Mouse (Mus musculus) heart, embryonic 16.5 days (tissue): ENCODE measurements at regions not wholly inside any gene's neighbourhood (a gene's known extent, or its start where the extent isn't known, plus 50 kb on each side); places are given as distances from the start of the nearest gene placed in this dataset.

Experiments
- ATAC-seq: fragments of 200-750 bp; cut with Nextera tagmentation; replicated peaks from 2 replicates; pipeline ENCODE4 v1.8.0; 2017; ENCODE audit warnings: moderate number of reproducible peaks; ENCODE audit not compliant: insufficient read depth, low FRiP score; ENCODE audit errors: extremely low read depth
- H3K27ac ChIP-seq: fragments of 300-500 bp; sonication (generic); 2 replicates; pipeline ENCODE4 v1.5.1; 2014; ENCODE audit warnings: mild to moderate bottlenecking, low read length, control low read depth, moderate library complexity
- H3K27me3 ChIP-seq: fragments of 300-500 bp; sonication (generic); 2 replicates; pipeline ENCODE4 v1.6.1; 2014; ENCODE audit warnings: low read length, mixed read lengths; ENCODE audit not compliant: control insufficient read depth, insufficient read depth
- H3K36me3 ChIP-seq: fragments of 300-500 bp; sonication (generic); 2 replicates; pipeline ENCODE4 v1.6.1; 2014; ENCODE audit not compliant: control insufficient read depth, insufficient read depth
- H3K4me1 ChIP-seq: fragments of 300-500 bp; sonication (generic); 2 replicates; pipeline ENCODE4 v1.6.1; 2014; ENCODE audit warnings: low read length, mixed read lengths; ENCODE audit not compliant: control insufficient read depth, insufficient read depth
- H3K4me2 ChIP-seq: fragments of 300-500 bp; sonication (generic); 2 replicates; pipeline ENCODE4 v1.6.1; 2014; ENCODE audit warnings: low read depth, mild to moderate bottlenecking, control low read depth, low read length
- H3K4me3 ChIP-seq: fragments of 300-500 bp; sonication (generic); 2 replicates; pipeline ENCODE4 v1.5.1; 2014; ENCODE audit warnings: mild to moderate bottlenecking, control low read depth, low read length
- H3K9ac ChIP-seq: fragments of 300-500 bp; sonication (generic); 2 replicates; pipeline ENCODE4 v1.6.1; 2014; ENCODE audit warnings: low read length, control low read depth
- H3K9me3 ChIP-seq: fragments of 300-500 bp; sonication (generic); replicated peaks from 2 replicates; pipeline ENCODE4 v1.6.1; 2016; ENCODE audit warnings: low read length; ENCODE audit not compliant: control insufficient read depth
- WGBS: fragments of 180-500 bp; shearing (Covaris S2); extraction: QIAGEN DNeasy Blood & Tissue Kit; methylation state at CpG from one replicate; pipeline ENCODE4 v1.1.7; 2014; 5-methylcytosine and 5-hydroxymethylcytosine counted together

GRCm38 (mm10) chr4:54552864-54553618, 391.8 kb upstream of the Zfp462 start:
- Histone ChIP-seq H3K9ac (no peak overlapping the region), H3K4me2 (no peak overlapping the region), H3K9me3 (no peaks in the 10 kb centered on the region), H3K27ac (no peak overlapping the region), H3K27me3 (no peaks in the 10 kb centered on the region), H3K4me3 (no peak overlapping the region), H3K4me1 (no peaks in the 10 kb centered on the region), H3K36me3 (no peaks in the 10 kb centered on the region)
- WGBS, result 74% methylated on average over 7 of the region's 7 CpGs
- ATAC-seq, result no peak

GRCm38 (mm10) chr4:54563075-54563474, 381.8 kb upstream of the Zfp462 start:
- H3K36me3 ChIP-seq, result no peaks in the 10 kb centered on the region
- no peaks in the 10 kb centered on the region for H3K27me3 ChIP-seq
- ATAC-seq, result no peak
- no peak overlapping the region for H3K27ac ChIP-seq
- no peak overlapping the region for H3K9ac ChIP-seq
- H3K4me2 ChIP-seq, result no peak overlapping the region
- H3K4me1 ChIP-seq, result no peaks in the 10 kb centered on the region
- 94% methylated on average over 1 of the region's 1 CpGs for WGBS
- no peaks in the 10 kb centered on the region for H3K9me3 ChIP-seq
- no peak overlapping the region for H3K4me3 ChIP-seq

- no peak overlapping the region for H3K4me2 ChIP-seq
- H3K4me1 ChIP-seq, result no peaks in the 10 kb centered on the region
- no peaks in the 10 kb centered on the region for H3K27me3 ChIP-seq
- no peaks in the 10 kb centered on the region for H3K36me3 ChIP-seq
- no peak overlapping the region for H3K9ac ChIP-seq
- ATAC-seq, result no peak
- H3K27ac ChIP-seq, result no peak overlapping the region
- H3K4me3 ChIP-seq, result no peak overlapping the region
- no peaks in the 10 kb centered on the region for H3K9me3 ChIP-seq
These were observed 371.7 kb upstream of the Zfp462 start for GRCm38 (mm10) chr4:54573185-54573584.

GRCm38 (mm10) chr4:54587197-54587596, 357.7 kb upstream of the Zfp462 start:
- Histone ChIP-seq H3K36me3 (no peaks in the 10 kb centered on the region), H3K27ac (no peak overlapping the region), H3K9me3 (no peaks in the 10 kb centered on the region), H3K4me3 (no peak overlapping the region), H3K4me2 (no peak overlapping the region), H3K27me3 (no peaks in the 10 kb centered on the region), H3K4me1 (no peaks in the 10 kb centered on the region), H3K9ac (no peak overlapping the region)
- ATAC-seq, result no peak
- 73% methylated on average over 6 of the region's 6 CpGs for WGBS

- Histone ChIP-seq H3K9me3 (no peaks in the 10 kb centered on the region), H3K4me1 (no peaks in the 10 kb centered on the region), H3K4me3 (no peak overlapping the region), H3K36me3 (no peaks in the 10 kb centered on the region), H3K9ac (no peak overlapping the region), H3K4me2 (no peak overlapping the region), H3K27ac (no peak overlapping the region), H3K27me3 (no peaks in the 10 kb centered on the region)
- no peak for ATAC-seq
- WGBS, result 63% methylated on average over 6 of the region's 6 CpGs
These were observed 356.1 kb upstream of the Zfp462 start for GRCm38 (mm10) chr4:54588704-54589103.

- WGBS, result 72% methylated on average over 15 of the region's 15 CpGs
- H3K4me2 ChIP-seq, result no peak overlapping the region
- no peaks in the 10 kb centered on the region for H3K36me3 ChIP-seq
- ATAC-seq, result no peak
- no peak overlapping the region for H3K4me3 ChIP-seq
- H3K27me3 ChIP-seq, result no peaks in the 10 kb centered on the region
- H3K27ac ChIP-seq, result no peak overlapping the region
- H3K4me1 ChIP-seq, result no peaks in the 10 kb centered on the region
- H3K9ac ChIP-seq, result no peak overlapping the region
- no peaks in the 10 kb centered on the region for H3K9me3 ChIP-seq
These were observed 343.0 kb upstream of the Zfp462 start for GRCm38 (mm10) chr4:54601671-54602512.

- H3K4me3 ChIP-seq, result no peak overlapping the region
- WGBS, result 77% methylated on average over 6 of the region's 6 CpGs
- no peaks in the 10 kb centered on the region for H3K36me3 ChIP-seq
- ATAC-seq, result no peak
- no peak overlapping the region for H3K9ac ChIP-seq
- no peak overlapping the region for H3K27ac ChIP-seq
- no peaks in the 10 kb centered on the region for H3K9me3 ChIP-seq
- H3K4me1 ChIP-seq, result no peaks in the 10 kb centered on the region
- no peaks in the 10 kb centered on the region for H3K27me3 ChIP-seq
- H3K4me2 ChIP-seq, result no peak overlapping the region
These were observed 342.2 kb upstream of the Zfp462 start for GRCm38 (mm10) chr4:54602513-54603205.

- ATAC-seq, result no peak
- H3K27me3 ChIP-seq, result no peaks in the 10 kb centered on the region
- no peak overlapping the region for H3K4me2 ChIP-seq
- H3K27ac ChIP-seq, result no peak overlapping the region
- no peaks in the 10 kb centered on the region for H3K36me3 ChIP-seq
- H3K9ac ChIP-seq, result no peak overlapping the region
- no peaks in the 10 kb centered on the region for H3K4me1 ChIP-seq
- 76% methylated on average over 5 of the region's 5 CpGs for WGBS
- H3K9me3 ChIP-seq, result 0 out of 2 replicates have a peak, but pooled peaks cover 2% of the 10 kb centered on the region
- no peak overlapping the region for H3K4me3 ChIP-seq
These were observed 334.7 kb upstream of the Zfp462 start for GRCm38 (mm10) chr4:54610101-54610500.
